Mouse (Mus musculus): ENCODE data around the gene Mrpl23. TPM values are rescaled to one million over a fixed set of nuclear protein-coding genes. Genes with fewer than 3 reads are reported as not detected.

Gene Mrpl23
- total and polyA plus RNA-seq, 3 experiments: 11.4 to 48.2 TPM; not detected in 1

DNA sequence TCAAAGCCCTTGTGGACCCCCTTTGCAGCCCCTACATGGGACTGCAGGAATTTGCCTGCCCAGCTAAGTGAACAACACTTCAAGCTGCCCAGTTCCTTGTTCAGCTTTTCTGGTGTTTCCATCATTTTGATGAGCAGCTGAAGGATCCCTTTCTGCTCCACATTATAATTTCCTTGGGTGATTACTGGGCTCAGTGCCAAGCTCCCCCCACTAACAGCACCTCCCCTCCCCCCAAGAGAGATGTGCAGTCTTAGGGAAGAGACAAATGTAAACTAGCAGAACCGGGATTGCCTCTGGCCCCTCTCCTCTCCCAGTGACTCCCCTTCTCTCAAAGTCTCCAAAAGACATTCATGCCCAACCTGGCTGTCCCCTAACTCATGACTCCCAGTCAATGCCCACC, 22.1 kb downstream of the Mrpl23 start:
- TF ChIP-seq E2F4 (IDR thresholded peaks at IDR 0.05; ENCODE audit: borderline replicate concordance, low read depth, low read length): no peak
- TF ChIP-seq MYC (IDR thresholded peaks at IDR 0.05; ENCODE audit: low read depth, low read length): no peak
- no peak for TF ChIP-seq ZC3H11A (IDR thresholded peaks at IDR 0.05; ENCODE audit: low read depth, low read length)
- no peak for TF ChIP-seq RAD21 (IDR thresholded peaks at IDR 0.05; ENCODE audit: low read depth, low read length)
- no peak for TF ChIP-seq JUND (IDR thresholded peaks at IDR 0.05; ENCODE audit: low read depth, low read length)
- TF ChIP-seq MYB (IDR thresholded peaks at IDR 0.05; ENCODE audit: low read depth, low read length): no peak
- no peak for TF ChIP-seq MXI1 (IDR thresholded peaks at IDR 0.05; ENCODE audit: low read depth, low read length)
- TF ChIP-seq MEF2A (IDR thresholded peaks at IDR 0.05; ENCODE audit: extremely low read depth, insufficient replicate concordance, low read depth, low read length, poor library complexity, severe bottlenecking): no peak
- TF ChIP-seq SMC3 (IDR thresholded peaks at IDR 0.05; ENCODE audit: low read depth, low read length): no peak
- TF ChIP-seq ELF1 (IDR thresholded peaks at IDR 0.05; ENCODE audit: low read depth, low read length): no peak
- DNase-seq (ENCODE audit: low read depth, low spot score): no peak
- no peak overlapping the region for H3K4me3 ChIP-seq (ENCODE audit: control insufficient read depth in 1 of 2, insufficient read depth in 1 of 2, low read depth in 2 of 2, low read length in 2 of 2)
- H3K27ac ChIP-seq (ENCODE audit: control insufficient read depth, low read depth, low read length): no peak overlapping the region
- H3K79me2 ChIP-seq (ENCODE audit: control insufficient read depth, insufficient read depth, low read length, poor library complexity): no peaks in the 10 kb centered on the region
- no peaks in the 10 kb centered on the region for H3K27me3 ChIP-seq (ENCODE audit: control insufficient read depth in 1 of 2, insufficient read depth in 2 of 2, low read length in 2 of 2)
- no peaks in the 10 kb centered on the region for H3K36me3 ChIP-seq (ENCODE audit: control insufficient read depth in 1 of 2, insufficient read depth in 2 of 2, low read length in 2 of 2)
- no peaks in the 10 kb centered on the region for H3K9me3 ChIP-seq (replicated peaks; ENCODE audit: insufficient read depth, low read length)
- no peaks in the 10 kb centered on the region for H3K4me1 ChIP-seq (ENCODE audit: control insufficient read depth in 1 of 2, insufficient read depth in 2 of 2, low read length in 2 of 2)
- H3K9ac ChIP-seq (ENCODE audit: control insufficient read depth, low read depth, low read length, poor library complexity, severe bottlenecking): no peak overlapping the region

GRCm38 (mm10) chr7:142555366-142556088, 23.0 kb downstream of the Mrpl23 start:
- H3K27me3 ChIP-seq (ENCODE audit: control insufficient read depth in 1 of 2, insufficient read depth in 2 of 2, low read length in 2 of 2): no peaks in the 10 kb centered on the region
- no peaks in the 10 kb centered on the region for H3K36me3 ChIP-seq (ENCODE audit: control insufficient read depth in 1 of 2, insufficient read depth in 2 of 2, low read length in 2 of 2)
- H3K4me1 ChIP-seq (ENCODE audit: control insufficient read depth in 1 of 2, insufficient read depth in 2 of 2, low read length in 2 of 2): no peaks in the 10 kb centered on the region
- no peak for TF ChIP-seq ZMIZ1 (IDR thresholded peaks at IDR 0.05; ENCODE audit: low read depth, low read length)
- TF ChIP-seq MXI1 (IDR thresholded peaks at IDR 0.05; ENCODE audit: low read depth, low read length): no peak
- no peak for TF ChIP-seq CHD2 (IDR thresholded peaks at IDR 0.05; ENCODE audit: low read length)
- no peak for TF ChIP-seq USF2 (IDR thresholded peaks at IDR 0.05; ENCODE audit: borderline replicate concordance in 1 of 2, insufficient read depth in 1 of 2, low read depth in 1 of 2, low read length in 2 of 2)
- TF ChIP-seq CHD1 (IDR thresholded peaks at IDR 0.05; ENCODE audit: low read depth, low read length): no peak
- TF ChIP-seq POLR2A (IDR thresholded peaks at IDR 0.05; ENCODE audit: control insufficient read depth in 1 of 2, insufficient read depth in 1 of 2, low read depth in 1 of 2, low read length in 2 of 2, poor library complexity in 1 of 2): no peak
- no peak for TF ChIP-seq EP300 (IDR thresholded peaks at IDR 0.05; ENCODE audit: low read depth in 1 of 2, low read length in 2 of 2)
- no peak for TF ChIP-seq ELF1 (IDR thresholded peaks at IDR 0.05; ENCODE audit: low read depth, low read length)
- TF ChIP-seq MAZ (IDR thresholded peaks at IDR 0.05; ENCODE audit: low read depth, low read length): no peak
- no peak for TF ChIP-seq ZC3H11A (IDR thresholded peaks at IDR 0.05; ENCODE audit: low read depth, low read length)
- TF ChIP-seq ETS1 (IDR thresholded peaks at IDR 0.05; ENCODE audit: low read depth, low read length): no peak
- no peak for TF ChIP-seq NELFE (IDR thresholded peaks at IDR 0.05; ENCODE audit: low read depth, low read length)
- no peak for TF ChIP-seq GABPA (IDR thresholded peaks at IDR 0.05; ENCODE audit: low read depth, low read length)
- no peak for TF ChIP-seq SIN3A (IDR thresholded peaks at IDR 0.05; ENCODE audit: low read length)
- TF ChIP-seq SMC3 (IDR thresholded peaks at IDR 0.05; ENCODE audit: low read depth, low read length): no peak
- TF ChIP-seq TAL1 (IDR thresholded peaks at IDR 0.05; ENCODE audit: low read length): no peak
- TF ChIP-seq MAX (IDR thresholded peaks at IDR 0.05; ENCODE audit: low read length): no peak
- TF ChIP-seq GATA1 (IDR thresholded peaks at IDR 0.05; ENCODE audit: low read depth, low read length): no peak
- TF ChIP-seq MYB (IDR thresholded peaks at IDR 0.05; ENCODE audit: low read depth, low read length): no peak
- TF ChIP-seq UBTF (IDR thresholded peaks at IDR 0.05; ENCODE audit: borderline replicate concordance, insufficient read depth, low read depth, low read length): no peak
- DNase-seq (ENCODE audit: low read depth, low spot score): no peak
- no peak overlapping the region for H3K27ac ChIP-seq (ENCODE audit: control insufficient read depth, low read depth, low read length)
- H3K9ac ChIP-seq (ENCODE audit: control insufficient read depth, low read depth, low read length, poor library complexity, severe bottlenecking): no peak overlapping the region
- H3K79me2 ChIP-seq (ENCODE audit: control insufficient read depth, insufficient read depth, low read length, poor library complexity): no peaks in the 10 kb centered on the region
- no peaks in the 10 kb centered on the region for H3K9me3 ChIP-seq (replicated peaks; ENCODE audit: insufficient read depth, low read length)
- H3K4me3 ChIP-seq (ENCODE audit: control insufficient read depth in 1 of 2, insufficient read depth in 1 of 2, low read depth in 2 of 2, low read length in 2 of 2): no peak overlapping the region
